Mouse (Mus musculus): ENCODE data around the gene Bola3. TPM values are rescaled to one million over a fixed set of nuclear protein-coding genes. Genes with fewer than 3 reads are reported as not detected.

The Bola3 gene
- polyA plus RNA-seq, 1 experiment from 2014 or later: 48.2 TPM

DNA sequence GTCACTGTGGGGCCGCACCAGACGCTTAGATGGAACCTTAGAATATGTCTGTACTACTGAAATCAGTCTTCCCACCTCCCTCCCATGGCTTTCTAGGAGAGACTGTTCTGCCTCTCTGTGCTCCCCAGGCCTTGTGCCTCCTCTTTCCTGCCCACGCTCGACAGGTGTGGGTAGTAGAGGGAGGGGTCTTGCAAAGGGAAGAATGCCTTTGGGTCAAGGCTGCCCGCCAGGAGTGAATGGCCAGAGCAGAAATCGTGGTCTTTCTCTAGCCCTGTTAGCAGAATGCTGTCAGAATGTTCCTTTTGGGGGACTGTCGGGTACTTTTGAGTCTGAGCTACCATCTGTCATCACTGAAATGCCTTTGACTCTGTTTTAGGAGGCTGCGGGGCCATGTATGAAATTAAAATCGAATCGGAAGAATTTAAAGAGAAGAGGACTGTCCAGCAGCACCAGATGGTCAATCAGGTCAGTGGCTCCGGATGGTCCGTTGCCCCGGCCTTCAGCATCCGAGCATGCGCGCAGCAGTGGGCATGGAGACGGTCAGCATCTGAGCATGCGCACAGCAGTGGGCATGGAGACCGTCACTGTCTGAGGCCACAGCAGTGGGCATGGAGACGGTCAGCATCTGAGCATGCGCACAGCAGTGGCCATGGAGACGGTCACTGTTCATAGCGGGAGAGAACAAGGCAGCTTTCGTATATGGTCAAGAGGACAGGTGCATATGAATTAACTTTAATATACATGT lies 3.9 kb downstream of the Bola3 start:
- Histone ChIP-seq H3K4me3 (replicated peaks; ENCODE audit: low read length) (no peak overlapping the region), H3K27me3 (replicated peaks; ENCODE audit: control insufficient read depth, insufficient read depth, low read length) (no peaks in the 10 kb centered on the region), H3K36me3 (ENCODE audit: control insufficient read depth, insufficient read depth) (peaks cover 4% of the 10 kb centered on the region; the same call in 1 of the 2 replicates), H3K9me3 (ENCODE audit: control insufficient read depth, low read length) (no peaks in the 10 kb centered on the region), H3K4me2 (ENCODE audit: low read length) (no peak overlapping the region), H3K9ac (replicated peaks; ENCODE audit: low read depth, low read length) (no peak overlapping the region), H3K27ac (ENCODE audit: low read length) (no peak overlapping the region), H3K4me1 (replicated peaks; ENCODE audit: control insufficient read depth, insufficient read depth, low read length) (peaks cover 12% of the 10 kb centered on the region)
- 95% methylated on average over 24 of the region's 24 CpGs for WGBS
- ATAC-seq: no peak

DNA sequence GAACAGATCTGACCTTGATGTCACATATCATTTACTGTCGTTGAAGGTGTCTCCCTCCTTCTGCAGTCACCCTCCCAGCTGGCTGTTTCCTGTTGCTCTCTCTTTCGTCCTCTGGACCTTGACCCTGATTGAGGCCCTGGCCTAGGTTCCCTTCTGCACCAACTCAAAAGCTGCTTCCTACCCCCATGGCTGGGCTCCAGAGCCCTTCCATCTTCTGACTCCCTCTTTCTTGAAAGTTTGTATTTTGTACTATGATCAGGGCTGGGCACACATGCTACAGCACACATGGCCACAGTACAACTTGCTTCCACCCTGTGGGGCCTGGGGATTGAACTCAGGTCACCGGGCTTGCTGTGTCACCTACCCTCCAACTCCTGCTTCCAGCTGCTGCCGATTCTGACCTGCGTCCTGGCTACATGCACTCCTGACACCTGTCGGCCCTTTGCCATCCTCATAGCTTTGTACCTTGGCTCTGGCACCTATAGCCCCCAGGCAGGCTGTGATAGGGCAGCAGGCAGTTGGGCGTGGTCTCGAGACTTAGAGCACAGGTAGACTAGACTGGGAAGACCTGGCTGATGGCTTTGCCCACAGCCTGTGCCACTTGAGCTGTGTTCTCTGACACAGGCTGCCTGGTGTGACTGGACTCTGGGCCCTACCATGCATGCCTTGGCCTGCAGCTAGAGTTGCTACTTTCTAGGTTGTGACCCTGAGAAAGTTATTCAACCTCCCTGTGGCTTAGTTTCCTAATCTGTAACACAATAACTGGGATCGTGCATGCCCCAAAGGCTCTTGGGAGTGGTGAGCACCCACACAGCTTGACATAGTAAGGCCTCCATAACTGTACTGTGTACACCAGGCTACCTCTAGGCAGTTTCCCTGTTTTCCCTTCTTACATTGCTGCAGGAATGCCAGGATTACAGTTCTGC lies 6.2 kb downstream of the Bola3 start:
- 92% methylated on average over 9 of the region's 9 CpGs for WGBS
- H3K36me3 ChIP-seq (ENCODE audit: control insufficient read depth, insufficient read depth): peaks cover 6% of the 10 kb centered on the region
- no peak for ATAC-seq

DNA sequence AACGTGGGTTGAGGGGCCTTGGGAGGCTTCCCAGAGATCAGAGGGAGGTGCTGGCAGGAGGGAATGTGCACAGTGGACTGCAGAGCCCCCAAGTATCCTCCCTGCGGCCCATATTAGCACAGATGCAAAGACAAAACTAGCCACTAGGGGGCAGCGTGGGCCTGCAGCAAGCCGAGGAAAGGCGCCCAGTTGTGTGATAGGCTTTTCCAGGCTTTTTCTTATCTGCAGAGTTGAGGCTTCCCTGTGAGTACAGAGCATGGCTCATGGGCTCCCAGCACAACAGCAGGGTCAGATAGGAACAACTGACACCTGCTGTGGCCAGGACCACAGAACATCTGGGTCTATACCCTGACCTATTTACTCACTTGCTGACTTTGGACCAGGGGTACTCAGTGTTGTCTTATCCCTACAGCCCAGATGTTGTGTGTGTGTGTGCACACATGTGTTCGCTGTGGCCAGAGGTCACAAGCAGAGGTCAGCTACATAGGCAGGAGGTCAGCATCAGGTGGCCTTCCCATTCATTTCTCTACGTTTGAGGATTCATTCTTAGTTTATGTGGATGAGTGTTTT lies 7.7 kb downstream of the Bola3 start:
- ATAC-seq: peak; percentile 69
- no peak overlapping the region for H3K4me3 ChIP-seq (replicated peaks; ENCODE audit: low read length)
- H3K36me3 ChIP-seq (ENCODE audit: control insufficient read depth, insufficient read depth): peaks cover 6% of the 10 kb centered on the region
- 21% methylated on average over 7 of the region's 7 CpGs for WGBS
- no peaks in the 10 kb centered on the region for H3K27me3 ChIP-seq (replicated peaks; ENCODE audit: control insufficient read depth, insufficient read depth, low read length)
- H3K4me2 ChIP-seq (ENCODE audit: low read length): no peak overlapping the region
- no peaks in the 10 kb centered on the region for H3K9me3 ChIP-seq (ENCODE audit: control insufficient read depth, low read length)
- H3K27ac ChIP-seq (ENCODE audit: low read length): no peak overlapping the region
- no peak overlapping the region for H3K9ac ChIP-seq (replicated peaks; ENCODE audit: low read depth, low read length)
- no peaks in the 10 kb centered on the region; the same call in 1 of the 2 replicates for H3K4me1 ChIP-seq (replicated peaks; ENCODE audit: control insufficient read depth, insufficient read depth, low read length)

More for the DNA sequence above, 6.2 kb downstream of the Bola3 start:
- Histone ChIP-seq H3K4me2 (ENCODE audit: low read length) (no peak overlapping the region), H3K4me1 (replicated peaks; ENCODE audit: control insufficient read depth, insufficient read depth, low read length) (peaks cover 3% of the 10 kb centered on the region), H3K9me3 (ENCODE audit: control insufficient read depth, low read length) (no peaks in the 10 kb centered on the region), H3K4me3 (replicated peaks; ENCODE audit: low read length) (no peak overlapping the region), H3K9ac (replicated peaks; ENCODE audit: low read depth, low read length) (no peak overlapping the region), H3K27me3 (replicated peaks; ENCODE audit: control insufficient read depth, insufficient read depth, low read length) (no peaks in the 10 kb centered on the region), H3K27ac (ENCODE audit: low read length) (no peak overlapping the region)

DNA sequence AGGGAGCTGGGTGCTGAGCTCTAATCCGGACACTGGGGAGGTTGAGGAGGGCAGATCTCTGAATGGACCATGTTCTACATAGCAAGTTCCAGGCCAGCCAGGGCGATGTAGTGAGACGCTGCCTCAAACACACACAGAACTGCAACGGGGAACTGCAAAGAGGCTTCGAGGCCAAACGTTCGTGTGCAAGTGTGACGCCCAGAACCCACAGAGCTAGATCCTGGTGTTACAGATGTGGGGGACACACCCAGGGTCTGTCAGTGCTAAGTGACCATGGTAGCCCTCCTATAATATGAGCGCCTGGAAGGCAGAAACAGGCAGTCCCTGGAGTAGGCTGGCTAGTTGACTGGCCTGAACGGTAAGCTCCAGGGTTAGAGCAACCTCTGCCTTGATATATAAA lies 8.5 kb downstream of the Bola3 start:
- WGBS: 92% methylated on average over 10 of the region's 10 CpGs
- Histone ChIP-seq H3K9ac (replicated peaks; ENCODE audit: low read depth, low read length) (no peak overlapping the region), H3K9me3 (ENCODE audit: control insufficient read depth, low read length) (no peaks in the 10 kb centered on the region), H3K27ac (ENCODE audit: low read length) (no peak overlapping the region), H3K4me3 (replicated peaks; ENCODE audit: low read length) (no peak overlapping the region), H3K4me2 (ENCODE audit: low read length) (no peak overlapping the region), H3K36me3 (ENCODE audit: control insufficient read depth, insufficient read depth) (peaks cover 6% of the 10 kb centered on the region), H3K4me1 (replicated peaks; ENCODE audit: control insufficient read depth, insufficient read depth, low read length) (no peaks in the 10 kb centered on the region; the same call in 1 of the 2 replicates), H3K27me3 (replicated peaks; ENCODE audit: control insufficient read depth, insufficient read depth, low read length) (no peaks in the 10 kb centered on the region)
- ATAC-seq: no peak

DNA sequence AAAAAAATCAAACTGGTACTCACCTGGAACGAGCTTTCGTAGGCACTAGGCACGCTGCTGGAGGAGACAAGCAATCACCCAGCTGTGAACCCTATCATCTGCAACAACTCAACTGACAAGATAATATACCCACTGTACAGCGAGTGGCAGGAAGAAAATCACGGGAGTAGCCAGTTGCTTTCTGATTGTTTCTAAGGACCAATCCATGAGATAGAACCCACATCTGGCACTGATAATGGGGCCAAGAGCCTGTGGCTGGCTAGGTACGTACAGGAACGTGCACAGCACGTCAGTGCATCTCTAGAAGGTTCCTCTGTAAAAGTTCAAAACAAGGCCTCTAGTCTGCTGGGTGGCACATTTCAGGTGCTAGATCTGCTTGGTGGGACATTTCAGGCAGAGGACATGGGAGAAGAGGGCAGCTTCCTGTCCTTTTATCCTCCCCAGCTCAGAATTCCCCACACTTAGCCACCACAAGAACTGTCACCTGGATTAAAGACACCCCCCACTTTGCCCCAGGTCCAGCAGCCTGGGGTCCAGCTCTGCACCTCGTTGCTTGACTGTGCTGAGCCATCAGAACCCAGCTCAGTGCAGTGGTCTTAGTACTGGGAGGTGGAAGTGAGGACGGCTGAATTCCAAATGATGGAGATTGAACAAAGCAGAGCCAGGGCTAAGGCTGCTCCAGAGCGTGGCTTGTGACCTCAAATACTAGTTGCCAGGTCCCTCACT lies 12.7 kb downstream of the Bola3 start:
- 91% methylated on average over 11 of the region's 11 CpGs for WGBS

DNA sequence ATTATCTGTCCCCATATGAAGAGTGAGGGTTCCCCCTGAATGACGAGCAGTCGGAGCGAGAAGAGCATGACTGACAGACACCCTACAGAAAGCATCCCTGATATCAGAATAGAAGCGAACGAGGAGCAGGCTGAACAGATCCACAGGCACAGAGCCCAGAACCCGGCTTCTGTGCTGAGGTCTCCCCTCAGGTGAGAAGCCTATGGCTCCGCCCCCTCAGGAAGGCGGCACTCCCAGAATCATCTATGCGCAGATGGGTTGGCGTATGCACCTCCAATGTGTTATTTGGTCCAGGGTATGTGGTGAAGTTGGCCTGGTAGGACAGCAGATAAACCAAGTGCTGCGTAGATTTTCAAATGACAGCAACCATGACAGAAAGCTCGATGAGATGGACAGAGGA lies 14.1 kb downstream of the Bola3 start:
- H3K27me3 ChIP-seq (replicated peaks; ENCODE audit: control insufficient read depth, insufficient read depth, low read length): no peaks in the 10 kb centered on the region
- H3K4me1 ChIP-seq (replicated peaks; ENCODE audit: control insufficient read depth, insufficient read depth, low read length): no peaks in the 10 kb centered on the region
- no peaks in the 10 kb centered on the region for H3K9me3 ChIP-seq (ENCODE audit: control insufficient read depth, low read length)
- no peak overlapping the region for H3K27ac ChIP-seq (ENCODE audit: low read length)
- H3K4me2 ChIP-seq (ENCODE audit: low read length): no peak overlapping the region
- WGBS: 88% methylated on average over 12 of the region's 12 CpGs
- H3K4me3 ChIP-seq (replicated peaks; ENCODE audit: low read length): no peak overlapping the region
- no peak for ATAC-seq
- no peak overlapping the region for H3K9ac ChIP-seq (replicated peaks; ENCODE audit: low read depth, low read length)
- peaks cover 7% of the 10 kb centered on the region for H3K36me3 ChIP-seq (ENCODE audit: control insufficient read depth, insufficient read depth)

More for the DNA sequence above, 12.7 kb downstream of the Bola3 start:
- Histone ChIP-seq H3K9me3 (ENCODE audit: control insufficient read depth, low read length) (no peaks in the 10 kb centered on the region), H3K36me3 (ENCODE audit: control insufficient read depth, insufficient read depth) (peaks cover 2% of the 10 kb centered on the region; the same call in 1 of the 2 replicates), H3K27ac (ENCODE audit: low read length) (no peak overlapping the region), H3K27me3 (replicated peaks; ENCODE audit: control insufficient read depth, insufficient read depth, low read length) (no peaks in the 10 kb centered on the region), H3K9ac (replicated peaks; ENCODE audit: low read depth, low read length) (no peak overlapping the region), H3K4me2 (ENCODE audit: low read length) (no peak overlapping the region), H3K4me3 (replicated peaks; ENCODE audit: low read length) (no peak overlapping the region), H3K4me1 (replicated peaks; ENCODE audit: control insufficient read depth, insufficient read depth, low read length) (no peaks in the 10 kb centered on the region; the same call in 1 of the 2 replicates)
- ATAC-seq: no peak

DNA sequence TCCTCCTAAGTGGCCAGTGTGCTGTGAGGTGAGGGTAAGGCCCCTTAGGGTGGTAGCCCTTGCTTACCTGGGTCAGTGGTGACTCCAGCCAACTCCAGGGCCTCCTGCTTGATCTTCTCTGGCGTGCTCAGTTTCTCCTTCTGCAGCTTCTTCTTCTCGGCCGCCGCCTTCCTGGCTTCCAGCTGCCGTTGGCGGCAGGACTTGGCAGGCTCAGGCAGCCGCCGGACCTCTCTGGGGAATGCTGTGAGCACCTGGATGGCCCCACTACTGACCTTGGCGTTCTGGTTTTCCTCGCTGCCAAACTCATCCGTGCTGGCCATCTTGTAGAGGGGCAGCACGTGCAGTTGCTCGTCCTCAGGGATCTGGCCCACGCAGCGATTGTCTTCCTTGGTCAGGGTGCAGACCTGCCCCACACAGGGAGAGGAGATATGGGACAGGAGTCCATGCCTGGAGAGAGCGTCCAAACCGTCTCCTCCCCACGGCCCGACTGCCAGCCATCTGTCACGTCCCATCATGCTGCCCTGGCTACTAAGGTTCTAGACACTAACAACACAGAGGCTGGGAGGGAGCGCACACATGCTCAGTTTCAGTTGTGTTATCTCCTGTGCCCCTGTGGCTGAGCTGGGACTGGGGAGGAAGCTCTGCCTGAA lies 21.5 kb downstream of the Bola3 start:
- WGBS: 93% methylated on average over 21 of the region's 21 CpGs
- H3K36me3 ChIP-seq (ENCODE audit: control insufficient read depth, insufficient read depth): peaks cover 54% of the 10 kb centered on the region
- no peaks in the 10 kb centered on the region for H3K27me3 ChIP-seq (replicated peaks; ENCODE audit: control insufficient read depth, insufficient read depth, low read length)
- no peak overlapping the region for H3K27ac ChIP-seq (ENCODE audit: low read length)
- no peak overlapping the region for H3K4me3 ChIP-seq (replicated peaks; ENCODE audit: low read length)
- H3K9ac ChIP-seq (replicated peaks; ENCODE audit: low read depth, low read length): no peak overlapping the region
- no peak overlapping the region for H3K4me2 ChIP-seq (ENCODE audit: low read length)
- no peaks in the 10 kb centered on the region for H3K9me3 ChIP-seq (ENCODE audit: control insufficient read depth, low read length)
- no peaks in the 10 kb centered on the region for H3K4me1 ChIP-seq (replicated peaks; ENCODE audit: control insufficient read depth, insufficient read depth, low read length)
- no peak for ATAC-seq

DNA sequence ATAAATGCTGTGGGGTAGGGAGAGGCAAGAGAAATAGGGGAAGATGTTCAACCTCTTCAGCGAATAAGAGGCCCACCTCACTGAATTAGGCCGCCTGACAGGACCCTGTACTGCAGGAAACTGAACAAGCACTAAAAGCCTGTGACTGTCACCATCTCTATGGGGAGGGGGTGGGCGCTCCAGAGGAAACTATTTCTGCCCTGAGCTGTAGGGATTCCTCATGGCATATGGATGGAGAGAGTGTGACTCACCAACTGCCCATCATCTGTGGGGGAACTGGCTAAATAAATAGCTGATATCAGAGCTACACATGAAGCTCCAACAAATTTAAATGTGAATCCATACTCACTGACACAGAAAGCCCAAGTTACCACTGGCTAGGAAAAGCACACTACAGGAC lies 22.4 kb downstream of the Bola3 start:
- Histone ChIP-seq H3K4me1 (replicated peaks; ENCODE audit: control insufficient read depth, insufficient read depth, low read length) (no peaks in the 10 kb centered on the region), H3K36me3 (ENCODE audit: control insufficient read depth, insufficient read depth) (peaks cover 63% of the 10 kb centered on the region), H3K4me3 (replicated peaks; ENCODE audit: low read length) (no peak overlapping the region), H3K9ac (replicated peaks; ENCODE audit: low read depth, low read length) (no peak overlapping the region), H3K27ac (ENCODE audit: low read length) (no peak overlapping the region), H3K4me2 (ENCODE audit: low read length) (no peak overlapping the region), H3K9me3 (ENCODE audit: control insufficient read depth, low read length) (no peaks in the 10 kb centered on the region), H3K27me3 (replicated peaks; ENCODE audit: control insufficient read depth, insufficient read depth, low read length) (no peaks in the 10 kb centered on the region)
- 90% methylated on average over 3 of the region's 3 CpGs for WGBS
- ATAC-seq: no peak
